Mouse (Mus musculus): ENCODE results near the gene Smoc2. TPM values are rescaled to one million over a fixed set of nuclear protein-coding genes. Genes with fewer than 3 reads are reported as not detected.

The Smoc2 gene
- polyA plus RNA-seq, 2 experiments from 2014 or later, result not detected

GRCm38 (mm10) chr17:14279966-14280300, 627 bp downstream of the Smoc2 start:
- ATAC-seq, result no peak

- ATAC-seq, result no peak
Measured at GRCm38 (mm10) chr17:14280425-14280833, 1.1 kb downstream of the Smoc2 start.

GRCm38 (mm10) chr17:14288015-14288616, 8.8 kb downstream of the Smoc2 start:
- ATAC-seq, result no peak

GRCm38 (mm10) chr17:14293617-14294016, 14.3 kb downstream of the Smoc2 start:
- ATAC-seq, result no peak

DNA sequence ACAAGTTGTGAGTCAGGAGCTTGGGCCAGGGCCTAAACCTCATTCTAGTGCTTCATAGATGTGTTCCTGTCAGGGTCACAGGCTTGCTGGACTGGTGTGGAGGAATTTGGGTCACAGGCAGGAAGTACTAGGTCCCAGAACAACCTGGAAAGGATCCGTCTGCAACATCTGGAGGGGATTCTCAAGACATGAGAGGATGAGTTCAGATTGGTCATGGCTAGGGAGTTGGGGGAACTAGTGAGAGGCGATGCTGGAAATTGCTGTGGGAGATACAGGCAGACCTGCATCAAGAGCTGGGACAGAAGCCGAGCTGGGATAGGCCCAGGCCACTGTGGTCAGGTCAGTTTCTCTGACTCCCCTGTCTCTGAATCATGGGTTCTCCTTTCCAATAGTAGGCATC, 15.8 kb downstream of the Smoc2 start:
- ATAC-seq, result no peak

- no peak for ATAC-seq
Measured at GRCm38 (mm10) chr17:14300361-14300760, 21.1 kb downstream of the Smoc2 start.

DNA sequence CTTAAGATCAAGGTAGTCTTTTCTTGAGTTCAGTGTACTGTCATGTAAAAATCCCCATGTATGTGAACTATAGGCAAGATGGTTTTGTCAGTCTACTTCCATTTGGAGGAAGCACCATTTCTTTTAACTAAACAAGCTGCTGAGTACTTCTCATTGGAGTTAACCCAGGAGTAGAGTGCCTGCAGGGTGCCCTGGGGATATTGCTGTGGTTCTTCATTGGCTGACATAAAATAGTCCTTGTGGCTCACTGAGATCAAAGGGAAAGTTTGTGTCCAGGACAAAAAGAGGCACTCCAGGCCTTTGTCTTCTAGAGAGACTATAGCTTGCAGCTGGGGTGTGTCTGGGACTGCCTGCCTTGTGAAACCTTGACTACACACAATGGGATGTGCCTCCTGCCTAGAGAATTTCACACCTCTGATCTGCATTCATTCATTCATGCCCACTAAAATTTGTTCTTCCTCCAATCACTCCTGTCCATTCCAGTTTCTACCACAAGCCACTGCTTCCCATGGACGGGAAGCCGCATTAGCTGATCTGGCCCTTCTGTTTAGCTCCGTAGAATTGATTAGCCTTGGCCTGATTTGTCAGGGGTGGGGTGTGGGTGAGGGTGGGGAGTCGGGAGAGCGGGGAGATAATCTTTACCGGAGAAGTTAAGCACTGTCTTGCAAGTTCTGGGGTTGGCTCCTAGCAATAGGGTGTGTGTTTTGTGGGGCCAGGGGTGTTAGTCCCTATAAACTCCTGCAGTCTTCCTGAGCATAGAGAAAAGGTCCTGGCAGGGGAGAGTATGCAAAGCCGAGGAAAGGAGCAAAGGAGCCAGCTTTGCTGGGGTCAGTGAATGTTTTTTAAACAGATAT, 22.4 kb downstream of the Smoc2 start:
- ATAC-seq, result no peak

DNA sequence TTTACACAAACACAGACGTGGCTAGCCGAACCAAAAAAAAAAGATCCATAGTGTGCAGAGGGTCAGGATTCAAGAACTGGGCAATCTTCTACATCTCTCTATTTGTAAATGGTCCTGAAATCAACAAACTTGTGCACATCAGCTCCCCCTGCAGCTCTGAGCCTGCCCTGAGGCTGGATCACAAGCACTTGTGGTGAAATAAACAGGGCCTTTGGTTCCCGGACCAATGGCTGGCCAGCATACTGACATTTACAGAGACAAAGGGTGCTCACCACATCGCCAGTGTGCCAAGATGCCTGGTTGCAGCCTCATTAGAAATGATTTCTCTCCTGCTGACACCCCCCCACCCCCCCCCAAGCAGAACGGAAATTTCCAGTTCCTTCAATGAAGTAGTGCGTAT, 23.1 kb downstream of the Smoc2 start:
- no peak for ATAC-seq

DNA sequence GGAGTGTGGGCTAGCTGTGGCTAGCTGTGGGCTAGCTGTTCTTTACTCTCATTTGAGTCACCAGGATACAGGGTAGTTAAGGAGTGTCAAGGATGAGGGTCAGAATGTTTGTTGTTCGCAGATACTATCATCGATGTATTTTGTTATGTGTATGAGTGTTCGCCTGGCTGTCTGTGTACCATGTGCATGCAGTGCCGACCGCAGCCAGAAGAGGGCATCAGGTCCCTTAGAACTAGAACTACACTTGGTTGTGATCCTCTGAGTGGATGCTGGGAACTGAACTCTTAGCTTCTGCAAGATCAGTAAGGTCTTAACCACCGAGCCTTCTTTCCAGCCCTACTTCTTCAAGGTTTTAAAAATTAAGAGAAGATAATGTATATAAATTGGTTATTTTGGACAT, 24.4 kb downstream of the Smoc2 start:
- ATAC-seq, result no peak

DNA sequence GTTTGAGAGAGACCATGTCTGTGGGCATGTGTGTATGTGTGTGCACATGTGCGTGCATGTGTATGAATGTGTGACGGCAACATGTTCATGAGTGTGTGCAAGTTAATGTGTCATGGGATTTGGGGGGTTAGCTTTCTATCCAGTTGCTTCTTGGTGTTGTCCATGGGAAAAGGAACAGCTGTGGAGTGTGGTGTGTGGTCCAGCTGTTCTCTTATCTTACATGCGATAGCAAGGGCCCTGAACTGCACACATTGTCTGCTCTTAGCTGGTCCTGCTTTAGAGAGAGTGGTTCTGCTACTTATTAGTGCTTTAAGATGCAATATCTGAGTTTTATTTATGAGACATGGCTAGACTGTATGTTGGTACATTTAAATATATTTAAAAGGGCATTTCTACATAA, 30.6 kb downstream of the Smoc2 start:
- no peak for ATAC-seq

DNA sequence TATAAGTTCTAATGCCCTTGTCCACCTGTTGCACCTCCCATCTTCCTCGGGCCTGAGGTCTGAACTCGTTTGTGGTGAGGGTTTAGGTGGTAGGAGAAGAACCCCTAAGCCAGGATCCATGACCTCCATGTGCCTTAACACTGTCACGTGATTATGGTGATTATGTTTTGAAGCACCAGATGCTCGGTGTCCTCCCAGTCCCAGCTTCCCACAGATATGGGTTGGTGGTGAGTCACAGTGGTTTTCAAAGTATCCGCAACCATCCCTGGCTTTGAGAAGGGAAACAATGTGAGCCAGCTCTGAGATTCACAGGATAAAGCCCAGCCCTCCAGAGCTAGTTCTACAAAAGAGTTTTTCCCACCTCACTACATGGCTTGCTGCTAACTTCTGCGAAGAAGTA, 33.1 kb downstream of the Smoc2 start:
- ATAC-seq, result no peak

GRCm38 (mm10) chr17:14314308-14314707, 35.0 kb downstream of the Smoc2 start:
- ATAC-seq, result no peak

DNA sequence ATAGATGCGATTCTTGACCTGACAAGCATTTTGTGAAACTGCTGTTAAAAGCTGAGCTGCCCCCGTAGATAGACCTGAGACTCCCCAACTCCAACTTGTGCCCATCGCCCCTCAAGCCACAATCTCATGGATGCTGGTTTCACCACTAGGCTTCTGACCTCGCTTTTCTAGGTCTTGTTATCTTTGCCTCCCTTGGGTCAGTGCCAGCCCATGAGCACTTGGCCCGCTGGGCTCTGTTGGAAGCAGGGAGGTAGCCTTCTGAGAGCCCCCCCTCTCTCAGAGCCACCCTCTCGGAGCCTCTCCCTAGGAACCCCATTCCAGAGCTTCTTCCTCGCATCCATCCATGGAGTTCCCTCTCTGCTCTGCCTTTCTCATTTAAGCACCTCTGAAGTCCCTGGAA, 37.2 kb downstream of the Smoc2 start:
- no peak for ATAC-seq

- ATAC-seq, result no peak
Measured at GRCm38 (mm10) chr17:14317439-14317838, 38.1 kb downstream of the Smoc2 start.

DNA sequence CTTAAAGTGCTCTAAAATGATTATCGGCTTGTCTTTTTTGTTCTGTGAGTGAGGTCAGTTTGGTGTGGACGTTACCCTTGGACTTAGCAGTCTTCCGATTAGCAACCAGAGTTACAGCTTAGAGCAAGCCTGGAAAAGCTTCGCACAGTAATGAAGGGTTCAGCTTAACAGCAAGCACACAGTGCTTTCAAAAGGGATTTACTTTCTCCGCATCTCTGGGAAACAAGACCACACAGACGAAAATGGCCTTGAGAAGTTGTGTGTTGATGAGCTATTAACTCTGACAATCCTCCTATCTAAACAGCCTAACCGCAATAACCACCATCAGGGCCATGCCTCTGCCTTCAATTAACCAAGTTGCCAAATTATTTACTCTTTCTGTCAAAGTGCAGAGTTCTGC, 46.9 kb downstream of the Smoc2 start:
- ATAC-seq, result no peak

- ATAC-seq, result no peak
Measured at GRCm38 (mm10) chr17:14328037-14328436, 48.7 kb downstream of the Smoc2 start.

DNA sequence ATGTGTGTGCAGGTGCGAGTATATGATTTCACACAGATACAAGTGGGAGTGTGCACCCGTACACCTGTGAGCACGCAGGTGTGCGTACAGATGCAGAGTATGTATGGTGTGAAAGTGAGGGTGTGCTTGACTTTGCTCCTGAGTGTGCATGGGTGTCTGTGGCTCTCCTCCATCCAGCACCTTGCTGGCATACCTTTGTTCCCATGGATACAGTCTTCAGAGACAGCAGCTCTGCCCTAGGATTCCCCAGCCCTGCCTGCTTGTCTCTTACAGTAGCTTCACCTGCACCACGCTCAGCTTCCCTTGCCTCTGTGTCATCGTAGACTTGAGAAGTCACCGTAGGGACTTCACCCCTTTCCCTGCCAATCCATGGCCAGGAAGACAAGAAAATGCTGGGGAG, 51.2 kb downstream of the Smoc2 start:
- no peak for ATAC-seq

- no peak for ATAC-seq
Measured at GRCm38 (mm10) chr17:14339932-14340557, 60.7 kb downstream of the Smoc2 start.

DNA sequence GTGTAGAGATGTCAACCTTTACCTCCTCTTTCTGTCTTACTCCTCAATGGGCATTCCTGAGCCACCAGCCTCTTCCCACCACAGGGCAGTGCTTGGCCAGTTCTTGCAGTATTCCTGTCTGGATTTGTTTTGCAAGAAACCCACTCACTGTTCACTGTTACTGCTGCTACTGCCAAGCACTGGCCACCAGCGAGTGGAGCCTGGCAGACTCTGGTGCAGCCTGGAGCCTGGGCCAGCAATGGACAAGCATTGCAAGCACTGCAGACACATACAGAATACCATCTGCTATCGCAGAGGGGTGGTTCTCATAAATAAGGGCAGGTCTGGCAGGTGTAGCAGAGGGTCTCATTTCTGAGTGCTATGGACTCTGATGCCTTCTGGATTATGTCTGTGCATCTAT, 61.4 kb downstream of the Smoc2 start:
- ATAC-seq, result no peak

DNA sequence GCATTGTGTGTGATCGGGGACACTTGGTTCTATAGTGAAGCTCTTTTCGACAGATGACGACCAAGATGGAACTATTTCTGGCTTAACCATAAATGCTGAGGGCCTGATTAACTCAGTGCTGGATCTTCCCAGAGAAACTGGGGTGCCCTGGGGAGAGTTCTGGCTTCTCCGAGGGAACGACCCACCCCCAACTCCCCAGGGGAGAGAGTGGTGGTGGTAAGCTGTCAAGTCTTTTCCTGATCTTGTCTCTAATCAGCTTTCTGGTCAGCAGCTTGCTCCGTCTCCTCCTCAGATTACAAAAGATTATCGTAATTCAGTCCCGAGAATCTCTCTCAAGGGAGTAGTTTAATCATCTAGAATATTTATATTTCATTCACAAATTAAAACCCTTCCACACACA, 63.2 kb downstream of the Smoc2 start:
- no peak for ATAC-seq

GRCm38 (mm10) chr17:14343442-14343841, 64.1 kb downstream of the Smoc2 start:
- no peak for ATAC-seq

GRCm38 (mm10) chr17:14345556-14345955, 66.2 kb downstream of the Smoc2 start:
- ATAC-seq, result no peak

DNA sequence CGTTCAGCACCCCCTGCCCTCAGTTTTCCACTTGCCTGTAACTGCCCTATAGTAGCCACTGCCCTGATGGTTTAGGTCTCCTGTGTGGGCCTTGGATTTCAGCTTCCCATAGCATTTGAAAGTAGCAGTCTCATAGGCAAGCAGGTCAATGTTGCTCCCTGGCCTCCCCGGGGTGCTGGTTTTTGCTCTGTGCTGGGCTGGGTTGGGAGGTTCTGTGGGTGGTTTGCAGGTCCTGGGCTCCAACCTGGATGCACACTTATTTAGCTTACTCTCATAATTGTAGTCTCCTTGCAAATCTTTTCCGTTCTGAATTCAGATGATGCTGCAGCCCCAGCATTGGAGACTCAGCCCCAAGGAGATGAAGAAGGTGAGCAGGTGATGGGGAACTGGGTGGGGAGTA, 67.6 kb downstream of the Smoc2 start:
- ATAC-seq, result no peak

Data from CD4-positive, CD25-positive, alpha-beta regulatory T cell, adult 4 months (primary cell).